Mouse (Mus musculus): ENCODE measurements at regions not wholly inside any gene's neighbourhood (a gene's known extent, or its start where the extent isn't known, plus 50 kb on each side); places are given as distances from the start of the nearest gene placed in this dataset.

DNA sequence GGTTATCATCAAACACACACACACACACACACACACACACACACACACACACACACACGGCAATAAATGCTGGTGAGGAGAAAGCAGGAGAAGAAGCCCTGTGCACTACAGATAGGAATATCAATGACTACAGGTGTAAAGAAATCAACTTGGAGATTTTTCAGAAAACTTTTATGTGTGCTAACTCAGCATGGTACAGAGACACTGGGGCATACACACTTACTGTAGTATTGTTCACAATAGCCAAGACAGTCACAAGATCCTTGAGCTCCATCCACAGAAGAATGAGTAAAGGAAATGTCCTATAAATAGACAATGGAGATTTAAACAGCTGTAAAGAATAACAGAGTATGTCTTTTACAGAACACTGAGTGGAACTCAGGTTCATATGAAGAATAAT is 182.4 kb downstream of the Tm2d1 start:
- no peak for DNase-seq (ENCODE audit: low spot score in 2 of 2)

DNA sequence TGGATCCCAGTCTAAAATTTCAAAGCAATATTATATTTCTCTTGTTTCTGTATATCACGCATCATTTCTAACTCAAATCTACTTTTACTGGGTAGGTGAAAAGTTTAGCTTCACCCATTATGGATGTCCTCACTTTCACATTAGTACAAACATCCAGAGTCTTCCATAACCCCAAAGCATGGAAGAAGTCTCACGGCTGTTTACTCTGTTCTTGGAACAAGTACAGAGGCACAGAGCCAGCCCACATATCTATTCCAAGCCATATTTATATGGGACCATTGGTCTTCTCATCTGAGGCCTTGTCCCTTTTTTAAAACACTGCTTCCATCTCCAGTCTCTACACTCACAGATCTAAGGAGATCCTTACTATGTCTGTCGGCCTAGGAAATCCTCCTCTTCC is 192.8 kb downstream of the Tm2d1 start:
- DNase-seq (ENCODE audit: low spot score in 2 of 2), result no peak

DNA sequence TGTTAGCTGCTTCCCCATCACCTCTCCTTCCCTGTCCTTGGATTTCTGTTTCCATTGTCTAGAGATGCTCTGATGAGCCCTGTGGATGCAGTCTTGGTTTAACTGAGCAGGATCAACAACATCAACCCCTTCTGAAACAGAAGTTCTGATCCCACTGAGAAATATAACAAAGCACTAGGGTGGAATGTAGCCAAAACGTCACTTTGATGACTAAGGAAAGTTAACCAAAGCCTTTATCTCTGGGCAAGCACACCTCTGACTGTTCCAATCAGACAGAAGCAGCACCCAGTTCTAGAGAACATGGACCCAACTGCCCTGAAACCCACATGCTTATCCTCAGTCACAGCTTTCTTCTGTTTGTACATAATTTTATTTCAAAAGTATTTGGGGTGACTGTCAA is 193.2 kb downstream of the Tm2d1 start:
- DNase-seq (ENCODE audit: low spot score in 2 of 2), result no peak

DNA sequence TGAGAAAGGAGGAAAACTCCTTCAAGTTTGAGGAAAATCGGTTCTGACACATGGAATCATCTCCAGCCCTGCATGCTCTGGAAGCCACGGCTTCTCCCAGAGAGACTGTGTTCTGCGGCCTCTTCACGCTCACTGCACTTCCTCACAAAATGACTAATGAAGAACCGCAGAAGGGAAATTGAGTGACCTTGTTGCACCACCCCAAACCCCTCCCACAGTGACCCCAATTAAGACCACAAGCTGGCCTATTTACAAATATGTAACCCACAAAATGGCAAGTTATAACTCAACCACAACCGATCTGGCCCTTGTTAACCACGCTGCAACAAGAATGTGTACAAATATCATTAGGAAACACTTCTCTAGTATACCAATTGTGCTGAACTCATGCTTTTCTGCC is 194.2 kb downstream of the Tm2d1 start:
- no peak for DNase-seq (ENCODE audit: low spot score in 2 of 2)

DNA sequence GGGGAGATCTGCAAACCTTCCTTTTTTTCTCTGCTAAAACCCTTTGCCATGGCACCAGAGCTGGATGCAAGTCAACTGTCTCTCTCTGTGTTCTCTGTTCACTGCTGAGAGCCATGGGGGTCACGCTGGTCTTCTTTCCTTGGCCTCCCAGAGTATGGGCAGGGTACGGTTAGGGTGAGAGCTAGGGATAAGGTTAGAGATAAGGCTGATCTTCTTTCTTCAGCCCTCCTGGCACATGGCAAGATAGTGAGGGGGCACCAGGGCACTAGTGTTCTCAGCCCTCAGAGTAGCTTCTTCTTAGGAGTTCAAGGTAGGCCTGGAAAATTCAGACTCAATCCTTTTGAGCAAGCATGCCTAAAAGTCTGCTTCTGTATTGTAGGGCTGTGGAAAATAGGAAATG is 196.1 kb downstream of the Tm2d1 start:
- no peak for DNase-seq (ENCODE audit: low spot score in 2 of 2)

DNA sequence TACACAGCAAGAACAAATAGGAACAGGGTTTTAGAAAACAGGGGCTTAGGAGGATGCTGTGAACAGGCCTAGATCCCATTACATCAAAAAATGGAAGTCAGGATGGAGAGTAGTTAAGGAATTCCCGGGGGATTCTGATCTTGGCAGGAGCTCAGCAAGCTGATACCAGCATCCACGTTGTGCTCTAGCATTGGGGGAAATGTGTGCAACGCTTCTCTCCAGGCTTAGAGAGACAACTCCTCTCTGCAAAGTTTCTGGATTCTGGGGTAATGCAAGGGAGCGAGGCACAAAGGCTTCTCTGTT is 201.1 kb downstream of the Tm2d1 start:
- no peak for DNase-seq (ENCODE audit: low spot score in 2 of 2)

DNA sequence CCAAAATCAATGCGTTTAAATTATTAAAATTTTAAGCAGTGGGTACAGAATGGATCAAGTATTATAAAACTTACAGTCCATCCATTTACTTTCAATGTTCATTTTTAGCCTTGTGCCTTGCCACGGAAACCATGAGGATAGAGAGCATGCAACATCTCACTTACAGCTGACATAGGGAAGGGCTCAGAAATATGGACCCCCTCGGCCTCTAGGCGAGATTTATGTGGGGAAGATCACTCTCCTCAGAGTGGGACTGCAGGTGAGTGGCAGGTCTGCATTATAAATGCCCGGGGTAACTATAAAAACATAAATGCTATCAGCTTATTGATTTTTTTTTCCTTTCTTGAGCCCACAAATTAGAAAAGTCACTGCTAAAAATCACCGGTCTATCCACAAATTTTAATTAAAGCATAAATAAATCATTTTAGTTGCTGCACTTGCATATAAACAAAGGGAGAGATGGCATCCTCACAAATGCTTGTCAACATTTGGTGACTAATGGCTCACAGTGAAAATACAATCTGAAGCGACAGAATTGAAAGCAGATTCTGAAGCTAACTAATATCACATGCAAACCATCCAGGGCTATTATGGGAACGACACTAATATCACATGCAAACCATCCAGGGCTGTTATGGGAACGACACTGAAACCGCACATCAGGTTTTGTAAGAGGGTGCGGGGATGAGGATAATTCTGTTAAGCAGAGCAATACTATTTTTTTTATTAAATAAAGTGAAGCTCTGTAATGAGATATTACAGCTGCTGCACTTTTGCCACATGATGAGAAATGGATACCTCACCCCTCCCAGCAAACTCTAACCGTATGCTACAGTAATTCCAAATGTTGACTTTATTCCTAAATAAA is 201.7 kb downstream of the Tm2d1 start:
- no peak for DNase-seq (ENCODE audit: low spot score in 2 of 2)

DNA sequence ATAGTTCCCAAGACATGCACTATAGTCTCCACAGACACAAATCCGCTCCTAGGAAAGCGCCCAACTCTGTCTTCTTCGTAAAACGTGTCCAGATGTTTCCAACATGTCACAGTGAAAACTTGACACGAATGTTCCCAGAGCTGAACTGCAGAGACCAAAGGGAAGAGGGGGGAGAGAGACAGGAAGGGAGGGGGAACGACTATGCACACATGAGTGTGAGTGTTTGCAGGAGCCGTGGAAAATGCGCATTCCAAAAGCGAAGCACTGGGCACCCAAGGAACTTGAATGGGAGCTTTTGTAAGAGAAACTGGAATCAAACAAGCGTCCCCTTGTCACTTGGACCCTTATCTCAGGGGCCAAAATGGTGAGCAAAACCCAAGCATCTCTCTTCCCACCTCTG is 202.8 kb downstream of the Tm2d1 start:
- no peak for DNase-seq (ENCODE audit: low spot score in 2 of 2)
